Mouse (Mus musculus) hindbrain, postnatal 0 days (tissue): ENCODE measurements around the gene 1700067K01Rik. TPM values are rescaled to one million over a fixed set of nuclear protein-coding genes. Genes with fewer than 3 reads are reported as not detected.

Experiments used
- ATAC-seq: fragments of 200-750 bp; cut with Nextera tagmentation; 2 replicates; pipeline ENCODE4 v1.8.0; 2017; ENCODE audit warnings: mild to moderate bottlenecking, moderate TSS enrichment, moderate library complexity
- DNase-seq: peaks from one replicate; pipeline ENCODE4 v3.0.0-alpha.2; 2015; ENCODE audit warnings: low spot score
- H3K27ac ChIP-seq: fragments of 300-500 bp; sonication (generic); 2 replicates; pipeline ENCODE4 v1.5.1; 2014; ENCODE audit warnings: mild to moderate bottlenecking
- H3K27me3 ChIP-seq: fragments of 300-500 bp; sonication (generic); 2 replicates; pipeline ENCODE4 v1.6.1; 2014; ENCODE audit warnings: low read length, mixed read lengths; ENCODE audit not compliant: insufficient read depth
- H3K36me3 ChIP-seq: fragments of 300-500 bp; sonication (generic); 2 replicates; pipeline ENCODE4 v1.6.1; 2014; ENCODE audit warnings: low read length, mixed read lengths; ENCODE audit not compliant: insufficient read depth
- H3K4me1 ChIP-seq: fragments of 300-500 bp; sonication (generic); 2 replicates; pipeline ENCODE4 v1.6.1; 2014; ENCODE audit warnings: antibody characterized with exemption, low read length, mixed read lengths; ENCODE audit not compliant: insufficient read depth
- H3K4me2 ChIP-seq: fragments of 300-500 bp; sonication (generic); 2 replicates; pipeline ENCODE4 v1.6.1; 2014; ENCODE audit warnings: low read depth, mild to moderate bottlenecking, low read length, moderate library complexity, mixed read lengths
- H3K4me3 ChIP-seq: fragments of 300-500 bp; sonication (generic); 2 replicates; pipeline ENCODE4 v1.5.1; 2014; ENCODE audit warnings: low read length
- H3K9ac ChIP-seq: fragments of 300-500 bp; sonication (generic); replicated peaks from 2 replicates; pipeline ENCODE4 v1.6.1; 2014; ENCODE audit warnings: mild to moderate bottlenecking, low read length, moderate library complexity, mixed read lengths
- H3K9me3 ChIP-seq: fragments of 300-500 bp; sonication (generic); 2 replicates; pipeline ENCODE4 v1.6.1; 2016; ENCODE audit warnings: low read length, mixed read lengths
- CTCF ChIP-seq: IDR thresholded peaks from 2 replicates; pipeline ENCODE4 v1.5.1; 2016; ENCODE audit warnings: antibody characterized with exemption, control low read depth, low read depth
- WGBS: fragments of 180-500 bp; shearing (Covaris S2); extraction: QIAGEN DNeasy Blood & Tissue Kit; methylation state at CpG from one replicate; pipeline ENCODE4 v1.1.7; 2014; 5-methylcytosine and 5-hydroxymethylcytosine counted together
- microRNA counts: library from miRNA; unstranded; fragments of <30 nt; microRNA quantifications from one replicate; lab custom pipeline; 2015
- microRNA-seq, 2 experiments: library from miRNA; unstranded; fragments of <30 nt; microRNA quantifications; one replicate each; pipeline ENCODE4; 2016
- polyA plus RNA-seq: library from polyadenylated mRNA; unstranded; fragments of >200 nt; fragmentation: Nextera tagmentation; extraction: Ambion mirVana; gene quantifications from 2 replicates; pipeline ENCODE4 v1.2.1, GENCODE M21; 2015
- total RNA-seq: library from RNA; depleted of rRNA; stranded (reverse); fragments of >200 nt; gene quantifications from 2 replicates; pipeline ENCODE4 v1.2.3, GENCODE M21; 2014; rRNA removed

Gene 1700067K01Rik
- total and polyA plus RNA-seq, 2 experiments from 2014 or later, result 0.51 TPM; not detected in 1

DNA sequence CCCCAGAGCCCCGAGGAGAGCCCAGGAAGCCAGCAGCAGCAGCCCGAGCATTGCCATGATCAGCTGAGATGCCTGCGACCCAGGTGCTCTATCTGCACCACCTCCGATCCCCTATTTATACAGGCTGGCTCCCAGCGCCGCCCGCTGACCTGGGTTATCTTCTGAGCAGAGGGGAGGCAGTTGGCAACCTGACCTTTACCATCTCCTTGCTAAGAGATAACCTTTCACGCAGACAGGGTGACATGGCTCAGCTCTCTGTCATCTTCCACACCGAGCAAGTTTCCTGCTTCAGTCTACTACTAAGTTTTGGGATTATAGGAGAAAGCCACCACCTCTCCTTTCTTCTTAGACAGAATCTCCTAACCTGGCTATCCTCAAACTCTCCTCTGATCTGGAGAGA, 43.6 kb downstream of the 1700067K01Rik start, which contains the start of gene Rln3:
Gene Rln3 (minus strand): TSS at position 101 of the 400 bp plus-strand sequence.
- Histone ChIP-seq H3K4me2 (no peak within 1 kb of the TSS), H3K4me1 (peaks cover 7% of the 10 kb centered on the region; the same call in 1 of the 2 replicates), H3K9me3 (no peaks in the 10 kb centered on the region), H3K27ac (no peak within 1 kb of the TSS), H3K4me3 (no peak within 1 kb of the TSS), H3K9ac (no peak within 1 kb of the TSS), H3K27me3 (peaks cover 30% of the 10 kb centered on the region), H3K36me3 (no peaks in the 10 kb centered on the region)
- no peak for ATAC-seq
- 18% methylated on average over 9 of the region's 9 CpGs for WGBS
- no peak for DNase-seq
- TF ChIP-seq CTCF, result no peak

DNA sequence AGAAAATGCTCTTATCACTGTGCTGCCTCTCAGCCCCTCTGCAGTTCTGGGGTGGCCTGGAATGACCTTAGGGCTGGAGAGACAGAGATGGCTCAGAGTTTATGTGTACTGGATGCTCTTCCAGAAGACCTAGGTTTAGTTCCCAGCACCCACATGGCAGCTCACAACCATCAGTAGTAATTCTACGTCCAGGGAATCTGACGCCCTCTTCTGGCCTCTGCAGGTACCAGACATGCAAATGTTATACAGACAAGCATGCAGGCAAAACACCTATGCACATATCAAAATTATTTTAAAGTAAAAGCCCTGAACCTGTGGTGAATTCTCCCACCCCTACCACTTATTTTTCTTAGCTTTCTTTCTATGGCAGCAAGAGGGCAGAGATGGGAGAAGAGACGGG, 45.2 kb downstream of the 1700067K01Rik start:
- H3K9ac ChIP-seq, result no peak overlapping the region
- H3K4me2 ChIP-seq, result no peak overlapping the region
- TF ChIP-seq CTCF, result no peak
- no peak for ATAC-seq
- H3K9me3 ChIP-seq, result no peaks in the 10 kb centered on the region
- no peak overlapping the region for H3K4me3 ChIP-seq
- 84% methylated on average over 3 of the region's 3 CpGs for WGBS
- no peak overlapping the region for H3K27ac ChIP-seq
- no peak for DNase-seq
- no peaks in the 10 kb centered on the region for H3K36me3 ChIP-seq
- H3K4me1 ChIP-seq, result peaks cover 7% of the 10 kb centered on the region; the same call in 1 of the 2 replicates
- H3K27me3 ChIP-seq, result peaks cover 30% of the 10 kb centered on the region

DNA sequence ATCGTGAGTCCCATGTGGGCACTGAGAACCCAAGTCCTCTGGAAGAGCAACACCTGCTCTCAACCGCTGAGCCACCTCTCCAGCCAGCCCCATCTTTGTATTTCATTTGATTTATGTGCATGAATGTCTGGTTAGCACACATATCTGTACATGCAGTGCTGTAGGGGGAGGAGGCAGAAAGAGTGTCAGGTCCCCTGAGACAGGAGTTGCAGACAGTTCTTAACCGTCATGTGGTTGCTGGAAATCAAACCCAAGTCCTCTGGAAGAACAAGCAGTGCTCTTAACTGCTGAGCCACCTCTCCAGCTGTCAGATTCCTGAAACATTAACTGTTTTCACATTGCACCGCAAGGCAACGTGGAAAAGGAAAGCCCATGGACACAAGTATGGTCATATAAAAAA, 46.9 kb downstream of the 1700067K01Rik start:
- Histone ChIP-seq H3K4me1 (no peaks in the 10 kb centered on the region), H3K9me3 (no peaks in the 10 kb centered on the region), H3K27me3 (peaks cover 22% of the 10 kb centered on the region), H3K9ac (no peak overlapping the region), H3K36me3 (no peaks in the 10 kb centered on the region), H3K4me2 (no peak overlapping the region), H3K27ac (no peak overlapping the region), H3K4me3 (no peak overlapping the region)
- DNase-seq (no peak), ATAC-seq (no peak)
- TF ChIP-seq CTCF, result no peak
- 75% methylated on average over 5 of the region's 5 CpGs for WGBS

DNA sequence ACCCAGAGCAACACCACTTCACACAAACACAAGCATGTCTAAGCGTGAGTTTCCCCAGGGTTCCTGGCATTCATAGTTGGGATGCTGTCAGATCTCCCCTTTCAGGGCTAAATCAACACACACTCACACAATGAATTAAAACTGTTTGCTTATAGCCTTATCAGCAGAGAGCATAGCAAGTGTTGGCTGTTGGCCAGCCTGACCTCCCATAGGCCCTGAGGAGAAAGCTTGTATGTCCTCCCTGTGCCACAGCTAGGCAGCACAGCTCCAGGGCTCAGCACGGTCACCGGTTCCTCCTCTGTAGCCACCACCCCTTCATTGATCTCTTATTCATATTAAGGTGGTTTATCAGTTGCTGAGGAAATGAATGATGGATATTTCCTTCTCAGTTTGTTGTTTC, 51.4 kb downstream of the 1700067K01Rik start:
- Histone ChIP-seq H3K27me3 (no peaks in the 10 kb centered on the region), H3K4me2 (no peak overlapping the region), H3K4me3 (no peak overlapping the region), H3K36me3 (no peaks in the 10 kb centered on the region), H3K27ac (no peak overlapping the region), H3K9me3 (no peaks in the 10 kb centered on the region), H3K9ac (no peak overlapping the region), H3K4me1 (no peaks in the 10 kb centered on the region)
- ATAC-seq, result no peak
- no peak for TF ChIP-seq CTCF
- DNase-seq, result no peak
- 65% methylated on average over 3 of the region's 3 CpGs for WGBS

DNA sequence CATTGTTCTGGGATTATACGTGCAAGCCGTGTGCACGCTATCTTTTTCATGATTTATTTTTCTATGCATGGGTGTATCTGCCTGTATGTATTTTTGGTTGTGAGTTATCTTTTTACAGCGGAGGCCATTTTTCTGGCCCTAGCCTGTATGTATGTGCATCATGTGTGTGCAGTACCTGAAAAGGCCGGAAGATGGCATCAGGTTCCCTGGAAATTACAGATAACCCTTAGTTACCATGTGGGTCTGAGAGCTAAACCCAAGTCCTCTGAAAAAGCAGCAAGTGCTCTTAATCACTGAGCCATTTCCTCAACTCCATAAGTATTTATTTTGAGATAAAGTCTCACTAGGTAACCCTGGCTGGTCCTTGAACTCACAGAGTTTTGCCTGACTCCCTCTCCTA, 51.9 kb downstream of the 1700067K01Rik start:
- H3K4me1 ChIP-seq, result no peaks in the 10 kb centered on the region
- H3K4me2 ChIP-seq, result no peak overlapping the region
- H3K9ac ChIP-seq, result no peak overlapping the region
- no peaks in the 10 kb centered on the region for H3K36me3 ChIP-seq
- no peaks in the 10 kb centered on the region for H3K27me3 ChIP-seq
- H3K27ac ChIP-seq, result no peak overlapping the region
- ATAC-seq, result no peak
- no peaks in the 10 kb centered on the region for H3K9me3 ChIP-seq
- no peak for TF ChIP-seq CTCF
- H3K4me3 ChIP-seq, result no peak overlapping the region
- no peak for DNase-seq
- 95% methylated on average over 5 of the region's 5 CpGs for WGBS

MicroRNAs encoded within 50 kb of the gene (microRNA counts, 519-probe panel; counts per million panel counts)
- not detected for microRNA mmu-miR-1199 (lab: Ali Mortazavi, UCI)

Small RNA genes lying within 50 kb of the gene (microRNA-seq; reads per million reads assigned to microRNA genes)
- 0 to 0.36 reads per million in 2 experiments for gene Mir1199
- 2.3 to 3.2 reads per million in 2 experiments for gene Mir8111

Other genes with a start within 250 kb of the 1700067K01Rik start
- gene Adgrl1, start 101.4 kb upstream of the 1700067K01Rik start, total RNA-seq, result 393 and 469 TPM in 2 replicates
- gene Adgrl1, start 101.4 kb upstream of the 1700067K01Rik start, polyA plus RNA-seq, result 54.2 and 54.6 TPM in 2 replicates
- gene Gm10644, start 46.3 kb upstream of the 1700067K01Rik start, total RNA-seq, result 0.40 and 1.7 TPM in 2 replicates
- gene Gm10644, start 46.3 kb upstream of the 1700067K01Rik start, polyA plus RNA-seq, result 0.43 and 0.56 TPM in 2 replicates
- 4.7 and 5.6 TPM in 2 replicates for gene Asf1b, start 46.0 kb upstream of the 1700067K01Rik start, total RNA-seq
- gene Asf1b, start 46.0 kb upstream of the 1700067K01Rik start, polyA plus RNA-seq, result 8.3 and 10.6 TPM in 2 replicates
- gene Prkaca, start 28.5 kb upstream of the 1700067K01Rik start, total RNA-seq, result 198 and 213 TPM in 2 replicates
- 257 and 268 TPM in 2 replicates for gene Prkaca, start 28.5 kb upstream of the 1700067K01Rik start, polyA plus RNA-seq
- 58.6 and 96.8 TPM in 2 replicates for gene Samd1, start 3.8 kb upstream of the 1700067K01Rik start, total RNA-seq
- gene Samd1, start 3.8 kb upstream of the 1700067K01Rik start, polyA plus RNA-seq, result 5.7 and 5.9 TPM in 2 replicates
- gene 2210011C24Rik, start 10.7 kb downstream of the 1700067K01Rik start, total RNA-seq, result 0.25 and 4.2 TPM in 2 replicates
- 1.2 and 1.9 TPM in 2 replicates for gene 2210011C24Rik, start 10.7 kb downstream of the 1700067K01Rik start, polyA plus RNA-seq
- 4.5 and 9.6 TPM in 2 replicates for gene Palm3, start 20.0 kb downstream of the 1700067K01Rik start, total RNA-seq
- gene Palm3, start 20.0 kb downstream of the 1700067K01Rik start, polyA plus RNA-seq, result 8.2 and 8.8 TPM in 2 replicates
- 0.29 and 0.47 TPM in 2 replicates for gene Il27ra, start 41.1 kb downstream of the 1700067K01Rik start, total RNA-seq
- 0.29 and 0.62 TPM in 2 replicates for gene Il27ra, start 41.1 kb downstream of the 1700067K01Rik start, polyA plus RNA-seq
- gene Rln3, start 43.5 kb downstream of the 1700067K01Rik start, total RNA-seq, result 9.0 and 18.8 TPM in 2 replicates
- 6.1 and 6.6 TPM in 2 replicates for gene Rln3, start 43.5 kb downstream of the 1700067K01Rik start, polyA plus RNA-seq
- 0.25 and 3.0 TPM in 2 replicates for gene Gm10643, start 63.6 kb downstream of the 1700067K01Rik start, total RNA-seq
- 1.6 and 2.4 TPM in 2 replicates for gene Gm10643, start 63.6 kb downstream of the 1700067K01Rik start, polyA plus RNA-seq
- gene Rfx1, start 65.3 kb downstream of the 1700067K01Rik start, total RNA-seq, result 29.0 and 30.0 TPM in 2 replicates
- gene Rfx1, start 65.3 kb downstream of the 1700067K01Rik start, polyA plus RNA-seq, result 6.0 and 6.2 TPM in 2 replicates
- gene Dcaf15, start 103.3 kb downstream of the 1700067K01Rik start, total RNA-seq, result 77.0 and 77.6 TPM in 2 replicates
- gene Dcaf15, start 103.3 kb downstream of the 1700067K01Rik start, polyA plus RNA-seq, result 18.4 and 18.5 TPM in 2 replicates
- gene Podnl1, start 124.5 kb downstream of the 1700067K01Rik start, total RNA-seq, result 0.72 TPM in 1 of 2 replicates, not detected in the other
- gene Podnl1, start 124.5 kb downstream of the 1700067K01Rik start, polyA plus RNA-seq, result 0.41 and 0.68 TPM in 2 replicates
- gene Cc2d1a, start 146.4 kb downstream of the 1700067K01Rik start, total RNA-seq, result 66.2 and 75.1 TPM in 2 replicates
- gene Cc2d1a, start 146.4 kb downstream of the 1700067K01Rik start, polyA plus RNA-seq, result 47.1 and 49.6 TPM in 2 replicates
- gene 4930432K21Rik, start 146.5 kb downstream of the 1700067K01Rik start, total RNA-seq, result 3.3 and 5.9 TPM in 2 replicates
- gene 4930432K21Rik, start 146.5 kb downstream of the 1700067K01Rik start, polyA plus RNA-seq, result 2.7 and 3.0 TPM in 2 replicates
- gene Nanos3, start 183.7 kb downstream of the 1700067K01Rik start, total RNA-seq, result 2.3 and 3.2 TPM in 2 replicates
- gene Nanos3, start 183.7 kb downstream of the 1700067K01Rik start, polyA plus RNA-seq, result 11.5 and 15.5 TPM in 2 replicates
- gene Zswim4, start 235.6 kb downstream of the 1700067K01Rik start, total RNA-seq, result 44.1 and 50.6 TPM in 2 replicates
- 11.0 and 11.3 TPM in 2 replicates for gene Zswim4, start 235.6 kb downstream of the 1700067K01Rik start, polyA plus RNA-seq
- 69.4 and 79.5 TPM in 2 replicates for gene D8Ertd738e, start 248.2 kb downstream of the 1700067K01Rik start, total RNA-seq
- 318 and 325 TPM in 2 replicates for gene D8Ertd738e, start 248.2 kb downstream of the 1700067K01Rik start, polyA plus RNA-seq